Mouse (Mus musculus) frontal cortex, adult (tissue): ENCODE data around the gene Usp11.
"Not testable (repeated sequence)": the region's sequence is repeated elsewhere in the genome, so short reads cannot be mapped to it uniquely, and the experiment has no call there.

Experiments used
- ATAC-seq: cut with Nextera tagmentation; 2 replicates; pipeline ENCODE4 v1.9.2; 2017; ENCODE audit warnings: mild to moderate bottlenecking, moderate library complexity, mixed read lengths; ENCODE audit not compliant: low TSS enrichment

Usp11 gene

DNA sequence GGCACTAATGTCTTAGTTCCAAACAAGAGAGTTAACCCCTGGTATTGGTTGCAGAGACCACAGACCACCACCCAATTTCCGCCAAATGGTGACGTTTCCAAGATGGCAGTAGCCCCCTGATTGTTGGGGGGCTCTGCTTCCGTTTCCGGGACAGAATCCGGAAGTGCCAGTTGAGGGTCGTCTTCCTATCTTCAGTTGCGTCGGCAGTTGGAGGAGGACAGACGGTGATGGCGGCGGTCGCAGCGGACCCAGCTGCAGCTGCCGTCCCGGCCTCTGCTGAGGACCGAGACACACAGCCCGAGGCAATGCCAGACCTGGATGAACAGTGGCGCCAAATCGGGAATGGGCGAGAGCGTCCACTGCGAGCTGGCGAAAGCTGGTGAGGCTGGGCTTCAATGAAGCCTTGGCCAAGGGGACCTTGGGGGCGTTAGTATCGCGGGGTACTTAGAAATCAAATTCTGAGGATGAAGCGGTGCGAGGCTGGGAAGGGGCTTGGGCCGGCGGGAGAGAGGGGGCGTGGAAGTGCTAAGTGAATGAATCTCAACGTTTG is at the start of gene Usp11:
Gene Usp11 (plus strand): TSS at position 166 of the 550 bp plus-strand sequence.
- ATAC-seq: peak; percentile 53

DNA sequence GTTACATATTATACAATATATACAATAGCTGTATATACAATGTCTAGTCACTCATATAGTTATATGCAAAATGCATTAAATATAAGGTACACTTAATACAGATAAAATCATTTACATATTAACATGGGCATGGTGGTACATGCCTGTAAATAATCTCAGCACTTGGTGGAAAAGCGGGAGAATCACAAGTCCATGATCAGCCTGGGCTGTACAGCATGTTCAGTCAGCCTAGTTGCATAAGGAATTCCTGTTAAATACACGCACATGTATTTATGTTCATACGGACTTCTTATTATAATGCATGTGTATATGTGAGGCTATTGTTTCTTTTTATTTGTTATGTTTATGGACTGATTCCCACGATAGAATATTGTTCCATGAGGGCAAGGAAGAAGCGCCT is 46.1 kb upstream of the Usp11 start:
- no peak for ATAC-seq

DNA sequence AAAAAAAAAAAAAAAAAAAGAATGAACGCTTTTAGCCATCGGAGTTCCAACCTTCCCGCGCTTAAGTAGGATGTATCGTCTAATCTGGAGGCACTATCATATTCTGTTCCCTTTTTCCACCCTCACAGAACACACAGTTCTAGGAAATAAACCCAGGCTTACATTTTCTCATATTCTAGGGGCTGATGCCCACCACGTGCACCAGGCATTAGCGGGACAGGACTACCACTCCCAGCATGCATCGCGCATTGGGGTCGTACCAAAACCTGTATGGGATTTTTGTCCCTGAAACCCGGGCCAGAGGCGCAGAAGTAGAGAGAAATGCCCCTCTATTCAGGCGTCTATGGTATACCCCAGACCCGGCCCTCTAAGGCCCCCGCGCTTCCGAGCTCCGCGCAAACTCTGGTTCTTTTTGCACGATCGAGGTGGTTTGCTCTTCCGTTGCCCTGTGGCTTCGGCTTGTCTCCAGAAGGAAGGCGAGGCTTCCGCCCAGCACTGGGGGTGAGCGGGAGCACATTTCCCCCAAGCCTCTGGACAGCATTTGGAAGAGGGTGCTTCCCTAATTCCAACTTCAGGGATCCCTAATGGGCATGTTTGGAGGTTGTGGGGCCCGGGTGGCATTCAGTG is 45.6 kb upstream of the Usp11 start, which contains the start of gene Uba1:
Gene Uba1 (plus strand): TSS at position 301 of the 627 bp plus-strand sequence.
- ATAC-seq: peak; percentile 80

DNA sequence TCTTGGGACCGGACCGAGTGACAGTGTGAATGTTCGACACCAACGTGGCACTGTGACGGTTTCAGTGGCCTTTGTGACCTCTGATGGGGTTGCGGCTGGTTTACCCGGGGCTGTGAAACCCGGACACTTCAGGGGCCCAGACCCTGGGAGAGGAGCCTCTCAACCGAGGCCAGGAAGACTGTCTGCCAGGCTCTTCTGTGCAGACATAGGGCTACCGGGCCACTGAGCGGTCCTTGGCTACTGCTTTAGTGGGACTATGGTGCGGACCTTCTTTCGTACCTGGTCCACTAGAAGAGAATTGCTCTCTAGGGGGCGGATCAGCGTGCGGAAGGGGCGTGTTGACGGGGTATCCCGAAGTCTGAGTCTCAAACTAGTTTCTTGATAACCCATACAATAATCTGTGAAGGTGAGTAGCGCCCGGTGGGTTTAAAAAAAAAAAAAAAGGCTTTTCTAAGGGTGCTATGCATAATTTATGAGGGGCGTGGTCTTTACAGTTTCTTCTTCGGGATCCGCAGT is 44.8 kb upstream of the Usp11 start:
- no peak for ATAC-seq

DNA sequence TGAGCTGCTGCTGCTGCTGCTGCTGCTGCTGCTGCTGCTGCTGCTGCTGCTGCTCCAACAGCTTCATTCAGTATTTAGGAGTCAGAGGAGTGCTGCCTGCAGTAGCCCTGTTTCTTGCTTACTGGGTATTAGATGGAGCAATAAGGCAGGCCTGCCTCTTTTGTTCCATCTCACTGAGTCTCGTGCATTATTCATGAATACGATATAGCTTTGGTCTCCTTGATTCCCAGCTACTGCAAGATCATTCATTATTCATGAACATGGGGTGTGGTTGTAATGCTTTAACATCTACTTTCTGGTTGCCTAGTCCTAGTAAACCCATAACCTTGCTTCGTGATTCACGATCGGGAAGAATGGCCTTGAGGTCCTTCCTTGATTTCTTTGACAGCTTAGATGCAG is 41.4 kb upstream of the Usp11 start:
- ATAC-seq: peak; percentile 60

GRCm38 (mm10) chrX:20662716-20663443 is 40.8 kb upstream of the Usp11 start:
- ATAC-seq: peak; percentile 84

DNA sequence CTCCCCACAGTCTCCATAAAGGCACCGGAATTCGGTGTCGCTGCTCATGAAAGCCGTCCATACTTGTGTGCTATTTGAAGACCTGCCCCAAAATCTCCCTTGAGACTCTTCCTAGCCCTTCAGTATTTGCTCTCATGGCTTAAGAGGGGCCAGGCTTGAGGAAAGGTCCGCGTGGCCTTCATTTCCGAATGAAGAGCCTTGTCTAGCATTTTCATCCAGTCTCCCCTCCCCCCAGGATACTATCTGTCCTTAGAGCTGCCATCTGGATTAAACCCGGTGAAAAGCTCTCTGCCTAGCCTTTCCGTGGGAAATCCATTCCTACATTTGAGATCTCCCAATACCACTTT is 40.3 kb upstream of the Usp11 start:
- ATAC-seq: 0 out of 2 replicates have a peak, but pooled peaks have one; percentile 11

DNA sequence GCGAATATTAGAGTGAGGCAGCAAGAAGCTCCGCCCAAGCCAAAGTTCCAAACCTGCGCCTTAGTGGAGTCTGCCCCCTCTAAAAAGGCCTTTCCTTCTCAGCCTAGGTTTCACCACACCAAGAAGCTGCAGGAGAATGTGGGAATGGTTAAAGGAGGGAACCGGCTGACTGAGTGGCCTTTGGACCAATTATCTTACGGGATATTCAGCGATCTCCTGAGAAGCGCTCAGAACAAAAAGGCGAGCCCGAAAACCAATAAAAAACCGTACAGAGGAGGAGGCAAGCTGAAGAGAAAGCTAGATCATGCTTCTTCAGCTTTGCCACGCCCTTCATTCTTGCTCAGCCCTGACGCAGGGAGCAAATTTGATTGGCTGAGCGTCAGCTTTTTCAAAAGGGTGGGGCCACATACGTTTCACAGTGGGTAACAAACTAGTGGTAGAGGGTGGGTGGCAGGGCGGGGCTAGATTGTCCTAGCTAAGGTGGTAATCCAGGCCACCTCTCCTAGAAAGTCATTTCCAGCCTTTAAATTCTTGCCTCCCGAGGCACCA is 16.1 kb upstream of the Usp11 start, which contains the start of gene Cdk16:
Gene Cdk16 (plus strand): TSS at position 436 of the 549 bp plus-strand sequence.
- peak; percentile 91 for ATAC-seq

DNA sequence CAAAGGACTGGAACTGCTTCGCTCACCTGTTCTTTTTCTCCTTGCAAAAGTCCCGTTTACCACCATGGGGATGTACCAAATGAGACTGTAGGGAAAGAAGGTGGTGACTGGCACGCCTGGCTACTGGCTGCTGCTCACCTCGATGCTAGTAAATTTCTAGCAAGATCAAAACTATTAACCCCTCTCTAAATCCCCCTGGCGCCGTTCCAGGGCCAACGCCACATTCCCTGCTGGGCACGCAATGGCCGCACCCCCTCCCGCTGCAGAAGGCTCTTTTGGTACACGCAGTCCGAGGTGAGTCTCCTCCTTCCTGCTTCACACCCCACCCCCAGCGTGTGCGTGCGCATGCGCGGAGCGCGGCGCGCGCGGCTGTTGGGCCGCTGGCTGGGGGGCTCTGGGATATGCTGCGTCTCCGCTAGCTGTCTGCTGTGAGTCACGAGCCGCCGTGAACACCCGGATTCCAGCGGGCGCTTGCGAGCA is 15.6 kb upstream of the Usp11 start:
- peak; percentile 71 for ATAC-seq

DNA sequence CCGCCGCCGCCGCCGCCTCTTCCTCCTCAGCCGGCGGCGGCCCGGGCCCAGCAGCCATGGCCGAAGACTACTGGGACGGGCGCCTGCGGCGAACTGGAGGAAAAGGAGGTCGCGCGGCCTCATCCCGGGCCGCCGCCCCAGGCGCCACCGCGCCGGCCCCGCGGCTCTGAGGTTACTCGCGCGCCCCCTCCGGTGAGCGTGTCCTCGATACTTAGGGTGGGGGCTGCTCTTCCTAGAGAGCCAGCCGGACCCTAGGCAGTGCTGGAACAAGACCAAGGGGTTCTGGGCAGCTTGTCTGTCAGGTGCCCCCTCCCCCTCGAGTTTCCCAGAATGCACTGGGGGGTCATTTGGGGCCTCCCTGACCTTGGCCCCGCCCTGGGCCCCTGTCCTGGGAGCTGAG is 15.1 kb upstream of the Usp11 start:
- peak; percentile 15; the same call in 1 of the 2 replicates for ATAC-seq

DNA sequence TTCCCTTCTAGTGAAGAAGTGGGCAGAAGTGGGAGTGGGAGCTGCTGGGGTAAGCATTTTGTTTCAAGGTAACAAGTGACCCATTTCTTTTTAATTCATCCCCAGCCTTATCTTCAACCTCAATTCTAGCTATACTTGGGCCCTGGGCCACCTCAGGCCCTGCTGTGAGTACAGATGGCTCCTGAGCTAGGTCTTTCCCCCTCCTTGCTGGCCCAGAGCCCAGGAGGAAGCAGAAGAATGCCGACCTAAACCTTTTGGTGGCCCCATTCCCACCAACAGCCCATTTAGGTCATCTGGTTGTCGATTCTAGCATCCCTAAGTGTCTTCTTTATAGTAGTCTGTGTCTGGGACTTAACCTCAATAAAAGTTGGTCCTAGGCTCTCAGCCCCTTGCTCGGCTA is 12.1 kb upstream of the Usp11 start:
- ATAC-seq: no peak

DNA sequence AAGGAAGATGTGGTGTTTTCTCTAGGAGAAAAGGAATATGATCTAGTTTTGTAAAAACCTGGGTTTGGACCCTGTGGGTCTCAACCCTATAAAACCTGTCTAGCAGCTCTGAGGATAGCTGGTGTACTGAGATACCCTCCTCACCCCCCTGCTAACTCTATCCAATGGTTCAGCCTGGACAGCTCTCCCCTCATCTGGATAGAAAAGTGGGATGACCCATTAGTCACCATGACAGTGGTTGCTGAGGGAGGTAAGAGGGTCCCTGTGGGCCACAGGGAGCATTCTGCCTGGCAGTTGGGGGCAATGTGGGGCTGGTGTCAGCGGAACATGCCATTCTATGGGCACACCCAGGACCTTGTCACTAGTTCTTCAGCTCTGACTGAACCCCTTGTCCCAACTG is 11.1 kb upstream of the Usp11 start:
- ATAC-seq: no peak

DNA sequence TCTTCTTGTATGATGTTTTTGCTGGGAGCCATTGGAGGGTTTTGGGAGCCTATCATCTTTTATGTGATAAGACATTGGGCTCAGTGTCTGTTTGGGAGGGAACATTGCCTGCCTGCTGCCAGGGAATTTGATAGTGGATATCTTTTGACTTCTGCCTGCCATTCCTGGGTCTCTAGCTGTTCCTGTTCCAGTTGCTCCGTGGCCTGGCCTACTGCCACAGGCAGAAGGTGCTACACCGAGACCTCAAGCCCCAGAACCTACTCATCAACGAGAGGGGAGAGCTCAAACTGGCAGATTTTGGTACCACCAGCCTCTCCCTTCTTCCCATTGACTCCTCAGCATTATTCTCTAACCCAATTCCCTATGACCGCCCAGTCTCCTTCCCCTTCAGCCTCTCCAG is 7.9 kb upstream of the Usp11 start:
- no peak for ATAC-seq

- peak; percentile 96 for ATAC-seq
Observed at GRCm38 (mm10) chrX:20704295-20705082, 783 bp downstream of the Usp11 start.

GRCm38 (mm10) chrX:20705083-20705402 is 1.3 kb downstream of the Usp11 start:
- no peak for ATAC-seq

DNA sequence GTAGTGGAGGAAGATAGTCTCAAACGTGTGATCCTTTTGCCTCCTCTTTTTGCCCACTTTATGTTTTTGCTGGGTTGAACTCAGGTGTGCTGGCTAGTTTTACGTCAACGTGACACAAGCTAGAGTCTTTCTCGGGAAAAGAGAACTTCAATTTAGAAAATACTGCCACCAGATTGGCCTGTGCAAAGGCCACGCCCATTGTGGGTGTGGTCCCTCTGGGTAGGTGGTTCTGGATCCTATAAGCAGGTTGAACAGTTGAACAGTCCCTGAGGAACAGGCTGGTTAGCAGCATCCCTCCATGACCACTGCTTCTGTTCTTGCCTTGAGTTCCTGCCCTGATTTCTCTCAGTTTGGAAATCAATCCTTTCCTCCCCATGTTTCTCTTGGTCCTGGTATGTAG is 25.0 kb downstream of the Usp11 start:
- no peak for ATAC-seq

GRCm38 (mm10) chrX:20730048-20730447 is 26.3 kb downstream of the Usp11 start:
- ATAC-seq: not testable (repeated sequence)

- ATAC-seq: peak; percentile 94
Observed at GRCm38 (mm10) chrX:20736479-20736878, 32.8 kb downstream of the Usp11 start.

DNA sequence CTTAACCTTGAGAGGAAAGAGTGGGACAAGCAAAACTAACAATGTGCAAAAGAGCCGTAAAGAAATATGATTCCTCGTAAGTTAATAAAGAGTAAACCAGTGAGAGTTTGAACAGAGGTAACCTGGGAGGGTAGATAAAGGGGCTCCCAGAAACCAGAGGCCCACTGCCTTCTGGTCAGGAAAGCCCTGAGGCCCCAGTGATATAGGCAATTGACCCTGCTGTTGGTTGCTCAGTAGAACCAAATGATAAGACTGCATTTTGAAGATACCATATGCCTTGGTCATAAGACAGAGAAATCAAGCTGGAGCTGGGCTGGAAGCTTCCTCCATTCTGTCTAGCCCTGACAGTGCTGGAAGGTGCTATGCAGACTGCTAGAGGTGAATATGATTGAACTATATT is 45.1 kb downstream of the Usp11 start:
- no peak for ATAC-seq

- ATAC-seq: no peak
Observed at GRCm38 (mm10) chrX:20761201-20761600, 57.5 kb downstream of the Usp11 start.
